Mouse (Mus musculus): ENCODE measurements around the gene Phf21a.

GRCm38 (mm10) chr2:92164291-92164690 is 71.4 kb downstream of the Phf21a start:
- no peak for TF ChIP-seq POLR2A (IDR thresholded peaks at IDR 0.05; ENCODE audit: borderline replicate concordance, control insufficient read depth, low read depth, low read length)
- no peak for TF ChIP-seq CTCF (IDR thresholded peaks at IDR 0.05; ENCODE audit: control insufficient read depth, insufficient read depth, low read length)

Data from bone marrow, adult 2 months (tissue).